Mouse (Mus musculus) stomach, postnatal 0 days (tissue): ENCODE results near the gene Zfp791.

ENCODE experiments used
- CTCF ChIP-seq: IDR thresholded peaks from 2 replicates; pipeline ENCODE4 v1.5.1; 2016; ENCODE audit warnings: antibody characterized with exemption, low read depth, mild to moderate bottlenecking, moderate library complexity
- EP300 ChIP-seq: optimal IDR thresholded peaks from 2 replicates; pipeline ENCODE3; 2016; ENCODE audit warnings: antibody characterized with exemption

GRCm38 (mm10) chr8:85086238-85086637 lies 36.7 kb downstream of the Zfp791 start:
- peak; percentile 38 for TF ChIP-seq CTCF
- TF ChIP-seq EP300: no peak
